Mouse (Mus musculus): ENCODE measurements at regions not wholly inside any gene's neighbourhood (a gene's known extent, or its start where the extent isn't known, plus 50 kb on each side); places are given as distances from the start of the nearest gene placed in this dataset.

DNA sequence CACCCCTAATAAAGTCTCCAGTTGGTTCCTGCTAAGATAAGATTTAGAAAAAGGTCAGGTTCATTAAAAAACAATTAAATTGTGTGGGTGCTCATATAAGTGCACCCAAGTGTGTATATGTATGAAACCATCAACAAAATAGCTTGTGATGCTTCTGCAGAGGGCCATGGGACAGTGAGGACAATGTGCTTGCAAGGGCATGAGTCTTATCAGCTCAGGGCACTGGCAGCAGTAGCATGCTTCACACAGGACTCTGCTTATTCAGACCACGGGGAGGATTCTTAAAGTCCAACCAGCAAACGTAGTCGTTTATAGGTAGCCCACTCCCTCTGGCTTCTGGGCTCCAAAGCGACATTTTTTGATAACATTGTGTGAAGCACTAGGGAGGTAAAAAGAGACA is 186.6 kb downstream of the Enc1 start:
- Histone ChIP-seq H3K9me3 (ENCODE audit: control insufficient read depth, low read length) (no peaks in the 10 kb centered on the region), H3K4me2 (replicated peaks; ENCODE audit: low read depth, low read length, severe bottlenecking) (no peak overlapping the region), H3K36me3 (ENCODE audit: control insufficient read depth, insufficient read depth, low read length) (no peaks in the 10 kb centered on the region), H3K4me3 (replicated peaks; ENCODE audit: low read length) (no peak overlapping the region), H3K27me3 (ENCODE audit: control insufficient read depth, insufficient read depth, low read length) (no peaks in the 10 kb centered on the region), H3K4me1 (ENCODE audit: control insufficient read depth, insufficient read depth, low read length) (peaks cover 6% of the 10 kb centered on the region), H3K27ac (replicated peaks; ENCODE audit: low read depth, low read length) (no peak overlapping the region), H3K9ac (ENCODE audit: low read depth, low read length, severe bottlenecking) (no peak overlapping the region)
- DNase-seq (ENCODE audit: low spot score) (no peak), ATAC-seq (ENCODE audit: low FRiP score, low read depth) (no peak)
- 76% methylated on average over 4 of the region's 4 CpGs for WGBS
- TF ChIP-seq POLR2A (IDR thresholded peaks at IDR 0.05; ENCODE audit: borderline replicate concordance, extremely low read depth, insufficient read depth, insufficient read length), result no peak

DNA sequence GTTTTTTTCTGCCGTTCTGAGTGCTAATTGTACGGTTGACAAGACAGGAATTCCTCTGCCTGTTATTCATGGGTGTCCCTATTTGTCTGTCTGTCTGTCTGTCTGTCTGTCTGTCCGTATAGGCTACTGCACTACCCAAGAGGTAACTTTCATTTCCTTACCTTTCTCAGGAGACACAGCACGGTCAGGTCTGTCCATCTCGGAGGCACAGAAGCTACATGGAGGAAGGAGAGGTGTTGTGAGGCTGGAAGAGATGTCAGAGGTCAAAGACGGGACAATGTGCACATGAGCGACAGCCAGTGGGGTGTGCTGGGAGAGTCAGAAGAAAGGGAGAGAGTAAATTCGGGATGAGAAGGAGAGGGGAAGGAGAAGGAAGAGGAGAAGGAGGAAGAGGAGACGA is 184.8 kb downstream of the Enc1 start:
- ATAC-seq (ENCODE audit: low FRiP score, low read depth) (no peak), DNase-seq (ENCODE audit: low spot score) (no peak)
- Histone ChIP-seq H3K27me3 (ENCODE audit: control insufficient read depth, insufficient read depth, low read length) (no peaks in the 10 kb centered on the region), H3K9ac (ENCODE audit: low read depth, low read length, severe bottlenecking) (no peak overlapping the region), H3K27ac (replicated peaks; ENCODE audit: low read depth, low read length) (no peak overlapping the region), H3K4me1 (ENCODE audit: control insufficient read depth, insufficient read depth, low read length) (peaks cover 6% of the 10 kb centered on the region), H3K4me3 (replicated peaks; ENCODE audit: low read length) (no peak overlapping the region), H3K36me3 (ENCODE audit: control insufficient read depth, insufficient read depth, low read length) (no peaks in the 10 kb centered on the region), H3K4me2 (replicated peaks; ENCODE audit: low read depth, low read length, severe bottlenecking) (no peak overlapping the region), H3K9me3 (ENCODE audit: control insufficient read depth, low read length) (no peaks in the 10 kb centered on the region)
- 87% methylated on average over 9 of the region's 9 CpGs for WGBS
- no peak for TF ChIP-seq POLR2A (IDR thresholded peaks at IDR 0.05; ENCODE audit: borderline replicate concordance, extremely low read depth, insufficient read depth, insufficient read length)

- WGBS, result 23% methylated on average over 6 of the region's 6 CpGs
- peak; percentile 44; the same call in 1 of the 2 replicates for ATAC-seq (ENCODE audit: low FRiP score, low read depth)
- DNase-seq (ENCODE audit: low spot score), result peak; percentile 67
- Histone ChIP-seq H3K36me3 (ENCODE audit: control insufficient read depth, insufficient read depth, low read length) (no peaks in the 10 kb centered on the region), H3K27ac (replicated peaks; ENCODE audit: low read depth, low read length) (no peak overlapping the region), H3K4me1 (ENCODE audit: control insufficient read depth, insufficient read depth, low read length) (peaks cover 8% of the 10 kb centered on the region), H3K9me3 (ENCODE audit: control insufficient read depth, low read length) (no peaks in the 10 kb centered on the region), H3K27me3 (ENCODE audit: control insufficient read depth, insufficient read depth, low read length) (no peaks in the 10 kb centered on the region), H3K4me2 (replicated peaks; ENCODE audit: low read depth, low read length, severe bottlenecking) (no peak overlapping the region), H3K9ac (ENCODE audit: low read depth, low read length, severe bottlenecking) (no peak overlapping the region), H3K4me3 (replicated peaks; ENCODE audit: low read length) (no peak overlapping the region)
- no peak for TF ChIP-seq POLR2A (IDR thresholded peaks at IDR 0.05; ENCODE audit: borderline replicate concordance, extremely low read depth, insufficient read depth, insufficient read length)
These were observed 183.0 kb downstream of the Enc1 start for GRCm38 (mm10) chr13:97423911-97424310.

DNA sequence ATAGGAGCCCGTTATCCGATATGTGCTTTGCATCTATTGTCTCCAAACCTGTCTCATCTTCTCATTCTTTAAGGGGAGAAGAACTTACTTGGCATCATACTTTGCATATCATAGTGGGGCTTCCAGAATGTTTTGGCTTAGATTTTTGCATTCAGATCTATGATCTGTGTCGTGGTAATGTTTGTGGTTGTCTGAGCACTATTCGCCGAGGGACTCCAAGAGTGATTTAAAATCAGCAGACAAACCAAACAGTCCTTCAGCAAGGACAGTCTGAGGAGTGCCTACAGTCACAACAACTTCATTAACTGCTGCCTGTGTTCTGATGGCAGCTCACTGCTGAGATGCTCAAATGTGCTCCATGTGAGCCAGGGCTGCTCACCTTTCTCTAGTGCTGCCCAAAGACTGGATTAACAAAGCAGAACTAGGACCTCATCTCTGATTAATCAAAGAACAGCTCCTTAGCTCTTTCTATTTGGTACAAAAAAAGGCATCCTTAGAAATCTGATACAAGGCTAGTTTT is 182.5 kb downstream of the Enc1 start:
- H3K4me1 ChIP-seq (ENCODE audit: control insufficient read depth, insufficient read depth, low read length), result peaks cover 14% of the 10 kb centered on the region
- H3K4me2 ChIP-seq (replicated peaks; ENCODE audit: low read depth, low read length, severe bottlenecking), result no peak overlapping the region
- no peaks in the 10 kb centered on the region for H3K27me3 ChIP-seq (ENCODE audit: control insufficient read depth, insufficient read depth, low read length)
- H3K9me3 ChIP-seq (ENCODE audit: control insufficient read depth, low read length), result no peaks in the 10 kb centered on the region
- DNase-seq (ENCODE audit: low spot score), result no peak
- H3K27ac ChIP-seq (replicated peaks; ENCODE audit: low read depth, low read length), result no peak overlapping the region
- ATAC-seq (ENCODE audit: low FRiP score, low read depth), result no peak
- H3K4me3 ChIP-seq (replicated peaks; ENCODE audit: low read length), result no peak overlapping the region
- H3K36me3 ChIP-seq (ENCODE audit: control insufficient read depth, insufficient read depth, low read length), result no peaks in the 10 kb centered on the region
- H3K9ac ChIP-seq (ENCODE audit: low read depth, low read length, severe bottlenecking), result no peak overlapping the region
- TF ChIP-seq POLR2A (IDR thresholded peaks at IDR 0.05; ENCODE audit: borderline replicate concordance, extremely low read depth, insufficient read depth, insufficient read length), result no peak
- WGBS, result 80% methylated on average over 5 of the region's 5 CpGs

DNA sequence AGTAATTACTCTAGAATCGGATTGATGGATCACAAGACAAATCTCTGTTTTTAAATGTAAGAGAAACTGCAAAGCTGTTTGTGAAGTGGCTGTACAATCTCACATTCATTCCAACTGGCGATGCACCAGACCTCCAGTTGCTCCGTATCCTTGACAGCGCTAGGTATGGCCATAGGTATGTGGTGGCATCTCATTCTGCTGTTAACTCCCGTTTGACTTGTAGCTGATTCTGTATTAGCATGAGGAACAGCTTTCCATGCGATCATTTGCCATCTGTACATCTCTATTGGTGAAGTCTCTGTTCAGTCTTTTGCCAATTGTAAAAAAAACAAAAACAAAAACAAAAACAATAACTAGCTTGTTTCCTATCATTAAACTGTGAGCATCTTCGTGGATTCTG is 182.0 kb downstream of the Enc1 start:
- Histone ChIP-seq H3K4me2 (replicated peaks; ENCODE audit: low read depth, low read length, severe bottlenecking) (no peak overlapping the region), H3K9ac (ENCODE audit: low read depth, low read length, severe bottlenecking) (no peak overlapping the region), H3K27me3 (ENCODE audit: control insufficient read depth, insufficient read depth, low read length) (no peaks in the 10 kb centered on the region), H3K36me3 (ENCODE audit: control insufficient read depth, insufficient read depth, low read length) (no peaks in the 10 kb centered on the region), H3K4me1 (ENCODE audit: control insufficient read depth, insufficient read depth, low read length) (peaks cover 17% of the 10 kb centered on the region), H3K9me3 (ENCODE audit: control insufficient read depth, low read length) (no peaks in the 10 kb centered on the region), H3K27ac (replicated peaks; ENCODE audit: low read depth, low read length) (no peak overlapping the region), H3K4me3 (replicated peaks; ENCODE audit: low read length) (no peak overlapping the region)
- ATAC-seq (ENCODE audit: low FRiP score, low read depth) (no peak), DNase-seq (ENCODE audit: low spot score) (no peak)
- 83% methylated on average over 7 of the region's 7 CpGs for WGBS
- TF ChIP-seq POLR2A (IDR thresholded peaks at IDR 0.05; ENCODE audit: borderline replicate concordance, extremely low read depth, insufficient read depth, insufficient read length), result no peak

- Histone ChIP-seq H3K36me3 (ENCODE audit: control insufficient read depth, insufficient read depth, low read length) (no peaks in the 10 kb centered on the region), H3K4me2 (replicated peaks; ENCODE audit: low read depth, low read length, severe bottlenecking) (no peak overlapping the region), H3K4me1 (ENCODE audit: control insufficient read depth, insufficient read depth, low read length) (peaks cover 17% of the 10 kb centered on the region), H3K4me3 (replicated peaks; ENCODE audit: low read length) (no peak overlapping the region), H3K9me3 (ENCODE audit: control insufficient read depth, low read length) (no peaks in the 10 kb centered on the region), H3K27ac (replicated peaks; ENCODE audit: low read depth, low read length) (no peak overlapping the region), H3K27me3 (ENCODE audit: control insufficient read depth, insufficient read depth, low read length) (no peaks in the 10 kb centered on the region), H3K9ac (ENCODE audit: low read depth, low read length, severe bottlenecking) (no peak overlapping the region)
- no peak for ATAC-seq (ENCODE audit: low FRiP score, low read depth)
- no peak for DNase-seq (ENCODE audit: low spot score)
- 79% methylated on average over 3 of the region's 3 CpGs for WGBS
- TF ChIP-seq POLR2A (IDR thresholded peaks at IDR 0.05; ENCODE audit: borderline replicate concordance, extremely low read depth, insufficient read depth, insufficient read length), result no peak
These were observed 180.9 kb downstream of the Enc1 start for GRCm38 (mm10) chr13:97421831-97422230.
